Mouse (Mus musculus) MEL (cell line): Measurements from ENCODE around the gene Haus3. TPM values are rescaled to one million over a fixed set of nuclear protein-coding genes. Genes with fewer than 3 reads are reported as not detected.
A peak's percentile ranks its signal among the peaks of the same experiment; 100 is the strongest.

Experiments used
- DNase-seq: peaks from one replicate; pipeline ENCODE4 v3.0.0; 2011; ENCODE audit warnings: low read depth, low spot score
- H3K27ac ChIP-seq: 2 replicates; pipeline ENCODE4 v1.5.1; 2012; ENCODE audit warnings: low read depth, mild to moderate bottlenecking, control low read depth, low read length, moderate library complexity; ENCODE audit not compliant: control insufficient read depth
- H3K27me3 ChIP-seq, 2 experiments: fragments of 150-350 bp in 1 of 2; sonication (generic) in 1 of 2; 2 replicates each; pipeline ENCODE4 v1.6.1; 2012; ENCODE audit warnings: low read length in 2 of 2, mild to moderate bottlenecking in 2 of 2, improper control_type of control experiment in 1 of 2, moderate library complexity in 1 of 2; ENCODE audit not compliant: insufficient read depth in 2 of 2, control insufficient read depth in 1 of 2
- H3K36me3 ChIP-seq, 2 experiments: 2 replicates each; pipeline ENCODE4 v1.6.1; 2012 to 2014; ENCODE audit warnings: low read length in 2 of 2, improper control_type of control experiment in 1 of 2, inconsistent platforms in 1 of 2, mild to moderate bottlenecking in 1 of 2; ENCODE audit not compliant: insufficient read depth in 2 of 2, control insufficient read depth in 1 of 2
- H3K4me1 ChIP-seq, 2 experiments: fragments of 150-350 bp in 1 of 2; sonication (generic) in 1 of 2; 2 replicates each; pipeline ENCODE4 v1.6.1; 2012; ENCODE audit warnings: low read length in 2 of 2, improper control_type of control experiment in 1 of 2, mild to moderate bottlenecking in 1 of 2; ENCODE audit not compliant: insufficient read depth in 2 of 2, control insufficient read depth in 1 of 2
- H3K4me3 ChIP-seq, 2 experiments: fragments of 150-350 bp in 1 of 2; sonication (generic) in 1 of 2; 2 replicates each; pipeline ENCODE4 v1.5.1; 2012; ENCODE audit warnings: low read depth in 2 of 2, low read length in 2 of 2, mild to moderate bottlenecking in 2 of 2, moderate library complexity in 2 of 2, control low read depth in 1 of 2, improper control_type of control experiment in 1 of 2; ENCODE audit not compliant: control insufficient read depth in 1 of 2, insufficient read depth in 1 of 2
- H3K79me2 ChIP-seq: 2 replicates; pipeline ENCODE4 v1.6.1; 2012; ENCODE audit warnings: mild to moderate bottlenecking, low read length, moderate library complexity; ENCODE audit not compliant: control insufficient read depth, poor library complexity, insufficient read depth
- H3K9ac ChIP-seq: 2 replicates; pipeline ENCODE4 v1.6.1; 2012; ENCODE audit warnings: low read depth, mild to moderate bottlenecking, control low read depth, low read length, moderate library complexity; ENCODE audit not compliant: control insufficient read depth, poor library complexity, severe bottlenecking
- H3K9me3 ChIP-seq: fragments of 150-350 bp; sonication (generic); replicated peaks from 2 replicates; pipeline ENCODE4 v1.6.1; 2012; ENCODE audit warnings: mild to moderate bottlenecking, low read length, improper control_type of control experiment, moderate library complexity; ENCODE audit not compliant: insufficient read depth
- CTCF ChIP-seq, 3 experiments: IDR thresholded peaks in 2 of 3; conservative IDR thresholded peaks in 1 of 3; 2 replicates each; pipeline ENCODE4 v1.5.1; 2011 to 2012; ENCODE audit warnings: low read length in 3 of 3, low read depth in 2 of 3, mild to moderate bottlenecking in 2 of 3, improper control_type of control experiment in 1 of 3, inconsistent platforms in 1 of 3, mixed read lengths in 1 of 3, moderate library complexity in 1 of 3; ENCODE audit not compliant: control insufficient read depth in 1 of 3, insufficient read depth in 1 of 3, poor library complexity in 1 of 3, severe bottlenecking in 1 of 3
- ELF1 ChIP-seq: IDR thresholded peaks from 2 replicates; pipeline ENCODE4 v1.6.1; 2014; ENCODE audit warnings: low read depth, mild to moderate bottlenecking, inconsistent platforms, low read length, improper control_type of control experiment, moderate library complexity
- EP300 ChIP-seq, 2 experiments: IDR thresholded peaks; 2 replicates each; pipeline ENCODE4 v1.6.1; 2011; ENCODE audit warnings: improper control_type of control experiment in 2 of 2, low read length in 2 of 2, low read depth in 1 of 2, mild to moderate bottlenecking in 1 of 2
- GATA1 ChIP-seq: IDR thresholded peaks from 2 replicates; pipeline ENCODE4 v1.6.1; 2011; ENCODE audit warnings: low read depth, low read length, improper control_type of control experiment
- HCFC1 ChIP-seq: IDR thresholded peaks from 2 replicates; pipeline ENCODE4 v1.6.1; 2012; ENCODE audit warnings: low read depth, mild to moderate bottlenecking, inconsistent platforms, low read length, improper control_type of control experiment, moderate library complexity
- MAX ChIP-seq: IDR thresholded peaks from 2 replicates; pipeline ENCODE4 v1.6.1; 2011; ENCODE audit warnings: low read length, improper control_type of control experiment
- MEF2A ChIP-seq: IDR thresholded peaks from 2 replicates; pipeline ENCODE4 v1.6.1; 2014; ENCODE audit warnings: low read depth, mild to moderate bottlenecking, inconsistent platforms, low read length, improper control_type of control experiment; ENCODE audit not compliant: poor library complexity, insufficient replicate concordance, severe bottlenecking; ENCODE audit errors: extremely low read depth
- MYC ChIP-seq: IDR thresholded peaks from 2 replicates; pipeline ENCODE4 v1.6.1; 2011; ENCODE audit warnings: low read depth, mild to moderate bottlenecking, low read length, improper control_type of control experiment, moderate library complexity
- POLR2AphosphoS2 ChIP-seq: IDR thresholded peaks from 2 replicates; pipeline ENCODE4 v1.6.1; 2011; ENCODE audit warnings: low read length, improper control_type of control experiment
- RAD21 ChIP-seq: IDR thresholded peaks from 2 replicates; pipeline ENCODE4 v1.6.1; 2011; ENCODE audit warnings: mild to moderate bottlenecking, low read depth, low read length, improper control_type of control experiment
- RCOR1 ChIP-seq: IDR thresholded peaks from 2 replicates; pipeline ENCODE4 v1.6.1; 2012; ENCODE audit warnings: low read depth, mild to moderate bottlenecking, inconsistent platforms, low read length, improper control_type of control experiment
- SIN3A ChIP-seq: IDR thresholded peaks from 2 replicates; pipeline ENCODE4 v1.6.1; 2012; ENCODE audit warnings: low read length, improper control_type of control experiment, inconsistent platforms
- SMC3 ChIP-seq: IDR thresholded peaks from 2 replicates; pipeline ENCODE4 v1.6.1; 2011; ENCODE audit warnings: low read depth, low read length, improper control_type of control experiment
- TAL1 ChIP-seq: IDR thresholded peaks from 2 replicates; pipeline ENCODE4 v1.6.1; 2012; ENCODE audit warnings: mild to moderate bottlenecking, inconsistent platforms, low read length, moderate library complexity, mixed read lengths
- TBP ChIP-seq: IDR thresholded peaks from 2 replicates; pipeline ENCODE4 v1.8.0; 2011; ENCODE audit warnings: low read depth, low read length, improper control_type of control experiment
- TCF12 ChIP-seq: IDR thresholded peaks from 2 replicates; pipeline ENCODE4 v1.6.1; 2014; ENCODE audit warnings: low read depth, mild to moderate bottlenecking, inconsistent platforms, low read length, improper control_type of control experiment, moderate library complexity
- UBTF ChIP-seq: IDR thresholded peaks from 2 replicates; pipeline ENCODE4 v1.6.1; 2012; ENCODE audit warnings: low read depth, mild to moderate bottlenecking, inconsistent platforms, low read length, improper control_type of control experiment, moderate library complexity, borderline replicate concordance; ENCODE audit not compliant: insufficient read depth
- USF2 ChIP-seq, 2 experiments: IDR thresholded peaks; 2 replicates each; pipeline ENCODE4 v1.6.1; 2011 to 2012; ENCODE audit warnings: improper control_type of control experiment in 2 of 2, low read length in 2 of 2, borderline replicate concordance in 1 of 2, inconsistent platforms in 1 of 2, low read depth in 1 of 2, mild to moderate bottlenecking in 1 of 2; ENCODE audit not compliant: insufficient read depth in 1 of 2
- ZC3H11A ChIP-seq: IDR thresholded peaks from 2 replicates; pipeline ENCODE4 v1.6.1; 2012; ENCODE audit warnings: low read depth, mild to moderate bottlenecking, inconsistent platforms, low read length, improper control_type of control experiment
- ZKSCAN1 ChIP-seq: IDR thresholded peaks from 2 replicates; pipeline ENCODE4 v1.6.1; 2012; ENCODE audit warnings: low read depth, mild to moderate bottlenecking, inconsistent platforms, low read length, improper control_type of control experiment, moderate library complexity
- polyA plus RNA-seq, 2 experiments: library from polyadenylated mRNA; stranded (reverse) in 1 of 2; unstranded in 1 of 2; fragments of >175 nt in 1 of 2; fragments of >200 nt in 1 of 2; gene quantifications; 2 replicates each; pipeline versions ENCODE4 v1.2.1 to v1.2.4; 2012; ENCODE audit warnings: low replicate concordance in 2 of 2, low read depth in 1 of 2; ENCODE audit not compliant: insufficient read length in 2 of 2, insufficient read depth in 1 of 2, missing spikeins in 1 of 2
- total RNA-seq: library from RNA; depleted of rRNA; stranded (reverse); fragments of 300-350 nt; gene quantifications from 2 replicates; pipeline ENCODE4 v1.2.3, GENCODE M21; 2012

The Haus3 gene
- total and polyA plus RNA-seq, 3 experiments: 52.6 to 184 (median 54.0) TPM

DNA sequence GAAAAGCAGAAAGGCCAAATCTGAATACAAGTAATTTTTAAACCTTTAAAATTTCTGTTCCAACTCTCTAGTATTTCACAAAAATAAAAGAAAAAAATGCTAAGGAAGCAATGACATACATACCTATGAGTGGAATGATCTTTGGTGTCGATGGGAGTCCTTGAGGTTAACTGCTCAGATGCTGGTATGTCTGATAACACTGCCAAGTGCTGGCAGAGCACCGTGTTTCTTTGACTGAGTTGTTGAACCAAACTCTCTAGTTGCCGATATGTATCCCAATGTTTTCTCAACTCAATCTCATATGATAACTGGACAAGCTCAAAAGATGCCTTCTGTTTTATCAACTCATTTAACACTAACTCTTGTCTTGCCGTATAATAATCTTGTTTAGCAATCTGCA, 3.5 kb downstream of the Haus3 start (continued):
- TF ChIP-seq ZKSCAN1 (no peak), MYC (0 out of 2 replicates have a peak, but pooled peaks have one; percentile 11), SMC3 (no peak), POLR2AphosphoS2 (no peak), TBP (no peak), ZC3H11A (0 out of 2 replicates have a peak, but pooled peaks have one; percentile 3), EP300 (IDR thresholded peaks at IDR 0.05; ENCODE audit: low read depth in 1 of 2, low read length in 2 of 2) (peak; percentile 34 to 53), USF2 (IDR thresholded peaks at IDR 0.05; ENCODE audit: borderline replicate concordance in 1 of 2, insufficient read depth in 1 of 2, low read depth in 1 of 2, low read length in 2 of 2) (no peak), RCOR1 (peak; percentile 60; the same call in 1 of the 2 replicates), MEF2A (no peak), TCF12 (peak; percentile 39; the same call in 1 of the 2 replicates), RAD21 (no peak), HCFC1 (0 out of 2 replicates have a peak, but pooled peaks have one; percentile 26), SIN3A (peak; percentile 82), CTCF (IDR thresholded peaks at IDR 0.05 in 2 of 3, conservative IDR thresholded peaks at IDR 0.05 in 1 of 3; ENCODE audit: control insufficient read depth in 1 of 3, insufficient read depth in 1 of 3, low read depth in 2 of 3, low read length in 3 of 3, poor library complexity in 1 of 3, severe bottlenecking in 1 of 3) (no peak), UBTF (no peak), ELF1 (no peak)

DNA sequence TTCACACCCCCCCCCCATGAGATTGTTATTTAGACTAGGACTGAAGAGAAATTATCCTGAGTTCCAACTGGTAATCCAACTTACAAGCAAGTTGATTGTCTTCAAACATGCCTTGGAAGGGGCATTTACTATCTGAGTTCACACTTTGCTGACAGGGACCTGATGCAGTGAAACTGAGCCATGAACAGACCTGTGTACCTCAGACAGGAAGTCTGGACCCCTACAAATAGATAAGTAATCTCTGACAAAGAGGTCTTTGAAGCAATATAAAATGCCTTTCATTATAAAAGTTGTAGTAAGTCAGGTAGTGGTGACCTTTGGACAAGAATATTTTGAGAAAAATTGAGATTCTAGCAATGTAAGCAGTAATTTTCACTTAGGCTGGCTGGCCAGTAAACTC, 20.9 kb downstream of the Haus3 start:
- Histone ChIP-seq H3K4me1 (peaks cover 7 to 11% of the 10 kb centered on the region in 2 experiments), H3K79me2 (no peaks in the 10 kb centered on the region), H3K9me3 (no peaks in the 10 kb centered on the region), H3K9ac (no peak overlapping the region), H3K4me3 (no peak overlapping the region), H3K36me3 (peaks cover 5 to 8% of the 10 kb centered on the region in 2 experiments; a peak in 3 of 4 replicates), H3K27ac (no peak overlapping the region)
- DNase-seq: peak; percentile 62
- TF ChIP-seq TAL1 (peak; percentile 27; the same call in 1 of the 2 replicates), EP300 (IDR thresholded peaks at IDR 0.05; ENCODE audit: low read depth in 1 of 2, low read length in 2 of 2) (peak in 1 of 2 experiments; percentile 46; a peak in 1 of 4 replicates), MAX (no peak), POLR2AphosphoS2 (no peak), GATA1 (peak; percentile 57), ELF1 (no peak)
- TF ChIP-seq, all 39 proteins: peak for 3
- no peaks in the 10 kb centered on the region for H3K27me3 ChIP-seq
